Mouse (Mus musculus) cerebellum, adult (tissue): ENCODE results near the gene Olfr370.

ENCODE experiments used
- ATAC-seq: cut with Nextera tagmentation; 2 replicates; pipeline ENCODE4 v1.9.2; 2017; ENCODE audit warnings: mild to moderate bottlenecking, moderate library complexity, mixed read lengths; ENCODE audit not compliant: insufficient number of reproducible peaks, low FRiP score, low TSS enrichment

The Olfr370 gene

DNA sequence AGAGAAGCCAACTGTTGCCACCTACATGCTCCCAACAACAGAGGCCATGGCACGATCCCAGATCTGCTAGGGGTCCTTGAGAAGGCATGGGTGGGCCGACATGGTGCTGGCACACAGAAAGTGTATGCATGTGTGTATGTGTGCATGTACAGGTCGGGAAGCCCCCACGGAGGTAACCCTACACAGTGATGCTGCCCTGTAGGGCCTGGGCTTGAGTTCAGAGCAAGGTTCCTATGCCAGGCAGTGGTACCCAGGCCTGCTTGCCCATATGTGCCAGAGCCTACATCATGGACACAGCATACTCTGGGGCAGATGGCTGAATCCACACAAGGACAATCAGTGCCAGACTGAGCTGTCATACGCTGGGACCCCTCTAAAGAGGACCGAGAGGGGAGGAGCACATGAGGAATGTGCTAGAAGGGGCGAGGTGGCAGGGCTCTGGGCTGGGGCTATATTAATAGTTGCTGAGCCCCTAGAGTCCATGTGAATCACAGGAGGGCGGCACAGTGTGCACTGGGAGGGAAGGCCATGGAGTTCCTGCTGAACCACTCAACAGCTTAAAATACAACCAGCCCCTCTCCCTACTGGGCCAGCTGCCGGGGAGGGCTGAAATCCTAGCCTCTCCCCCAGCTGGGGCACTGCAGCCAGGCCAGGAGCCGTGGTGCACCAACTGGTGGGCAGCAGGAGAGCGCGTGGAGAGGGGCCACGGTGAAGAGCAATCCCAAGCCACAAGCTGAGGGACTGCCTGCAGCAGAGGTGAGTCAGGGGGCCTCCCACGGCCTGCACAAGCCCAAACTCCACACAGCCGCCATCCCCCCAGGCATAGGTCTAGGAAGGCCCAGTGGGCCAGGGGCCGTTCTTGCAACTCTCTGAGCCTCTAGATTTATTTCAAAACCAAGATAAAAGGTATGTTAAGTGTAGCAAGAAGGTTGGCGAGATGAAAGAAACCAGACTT is 40.3 kb downstream of the Olfr370 start:
- 0 out of 2 replicates have a peak, but pooled peaks have one; percentile 12 for ATAC-seq

DNA sequence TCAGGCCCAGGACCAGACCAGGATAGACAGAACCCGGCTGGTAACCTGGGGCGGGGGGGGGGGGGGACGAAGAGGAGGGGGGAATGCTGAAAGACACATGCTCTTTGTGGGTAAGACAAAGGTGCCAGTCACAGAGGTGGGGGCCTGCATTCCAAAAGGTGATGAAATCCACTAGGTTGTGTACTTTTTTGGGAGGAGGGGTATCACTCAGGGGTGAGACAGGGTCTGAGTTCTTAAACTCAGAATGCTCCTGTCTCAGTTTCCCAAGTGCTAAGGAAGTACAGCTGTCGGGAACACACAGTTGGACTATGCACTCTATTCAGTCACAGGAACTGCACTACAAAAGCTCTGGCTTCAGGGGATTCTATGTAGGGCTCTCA is 40.9 kb downstream of the Olfr370 start:
- no peak for ATAC-seq

DNA sequence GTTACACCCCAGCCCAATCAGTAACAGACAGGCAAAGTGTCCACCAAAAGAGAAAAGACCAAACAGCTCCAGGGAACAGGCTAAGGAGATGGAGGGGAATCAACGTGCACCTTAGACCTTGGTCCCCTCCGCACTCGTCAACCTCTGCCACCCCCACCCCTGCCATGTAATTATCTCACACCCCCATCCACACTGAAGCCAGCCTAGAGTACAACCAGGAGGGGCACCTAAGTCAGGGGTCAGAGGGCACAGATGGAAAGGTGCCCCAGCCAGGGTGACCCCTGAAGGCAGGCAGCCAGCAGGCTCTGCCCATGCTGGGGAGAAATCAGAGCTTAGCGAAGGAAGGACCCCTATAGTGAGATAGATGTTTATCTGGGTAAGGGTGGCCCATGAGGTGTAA is 41.3 kb downstream of the Olfr370 start:
- no peak for ATAC-seq

DNA sequence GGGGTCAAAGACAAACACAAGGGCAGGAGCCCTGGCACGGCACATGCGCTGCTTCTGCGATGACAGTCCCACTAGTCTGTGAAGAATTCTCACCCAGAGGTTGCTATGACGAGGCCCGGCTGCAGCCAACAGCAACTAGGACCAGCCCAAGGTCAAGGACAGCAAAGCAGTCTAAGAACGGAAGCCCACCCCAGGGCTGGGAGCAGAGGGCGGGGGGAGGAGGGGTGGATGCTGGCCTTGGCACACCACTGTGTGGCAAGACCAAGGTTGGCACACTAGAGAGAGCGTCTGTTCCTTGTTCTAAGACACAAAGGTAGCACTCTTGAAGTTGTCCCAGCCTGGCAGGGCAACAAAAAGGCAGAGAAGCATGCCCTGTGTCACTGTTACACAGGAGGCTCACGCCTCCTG is 41.8 kb downstream of the Olfr370 start:
- no peak for ATAC-seq

DNA sequence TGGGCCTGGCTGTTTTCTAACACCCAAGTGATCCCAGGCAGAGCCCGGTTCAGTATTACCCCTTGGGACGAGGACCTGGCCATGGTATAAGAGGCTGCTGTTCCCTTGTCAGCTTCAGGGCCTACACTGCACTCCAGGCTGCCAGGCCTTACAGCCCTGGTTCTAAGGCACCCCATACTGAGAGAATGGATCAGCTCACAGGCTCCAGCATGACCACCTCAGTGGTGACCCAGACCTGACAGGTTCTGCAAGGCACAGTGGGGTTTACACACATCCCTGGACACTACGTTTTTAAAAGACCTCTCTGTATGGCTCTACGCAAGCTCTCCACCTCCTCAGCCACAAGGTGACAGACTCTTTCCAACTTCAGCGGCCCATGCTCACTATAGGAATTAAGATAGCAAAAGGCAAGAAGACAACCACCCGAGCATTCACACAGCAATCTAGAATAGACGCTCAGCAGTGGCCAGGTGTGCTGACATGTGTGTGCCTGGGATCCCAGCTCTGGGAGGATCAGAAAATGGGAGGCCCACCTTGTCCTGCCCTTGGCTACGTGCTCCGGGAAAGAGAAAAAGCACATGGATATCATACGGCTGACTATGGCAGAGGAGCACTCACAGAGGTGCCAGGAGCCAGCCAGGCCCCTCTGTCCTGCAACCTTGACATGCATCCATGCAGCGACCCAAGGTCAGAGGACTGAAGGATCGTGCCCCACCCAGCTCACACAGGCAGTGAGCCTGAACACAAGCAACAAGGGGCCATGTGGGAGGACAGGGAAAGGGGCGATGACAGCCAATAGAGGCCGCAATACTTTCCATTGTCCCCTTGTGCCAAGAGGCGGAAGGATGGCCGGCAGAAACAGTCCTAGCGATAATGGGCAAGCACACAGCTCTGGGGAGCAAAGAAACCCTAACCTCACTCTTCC is 42.8 kb downstream of the Olfr370 start:
- no peak for ATAC-seq

DNA sequence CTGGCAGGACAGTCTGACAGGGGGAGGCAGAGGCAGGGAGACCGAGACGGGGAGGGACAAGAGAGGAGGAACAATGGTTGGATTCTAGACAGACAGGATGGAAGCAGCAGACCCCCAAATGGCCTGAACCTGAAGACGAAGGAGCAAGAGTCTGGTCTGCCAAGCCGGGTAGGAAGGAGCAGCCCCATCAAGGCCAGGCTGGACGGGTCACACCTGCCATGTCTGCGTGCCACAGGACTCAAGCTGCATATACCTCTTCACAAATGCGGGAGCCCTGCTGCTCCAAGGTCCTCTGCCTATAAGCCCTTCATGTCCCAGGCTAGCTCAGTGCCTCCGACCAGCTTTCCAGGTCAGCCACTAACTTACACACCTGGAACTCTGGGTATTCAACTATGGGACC is 44.1 kb downstream of the Olfr370 start:
- ATAC-seq, result no peak

DNA sequence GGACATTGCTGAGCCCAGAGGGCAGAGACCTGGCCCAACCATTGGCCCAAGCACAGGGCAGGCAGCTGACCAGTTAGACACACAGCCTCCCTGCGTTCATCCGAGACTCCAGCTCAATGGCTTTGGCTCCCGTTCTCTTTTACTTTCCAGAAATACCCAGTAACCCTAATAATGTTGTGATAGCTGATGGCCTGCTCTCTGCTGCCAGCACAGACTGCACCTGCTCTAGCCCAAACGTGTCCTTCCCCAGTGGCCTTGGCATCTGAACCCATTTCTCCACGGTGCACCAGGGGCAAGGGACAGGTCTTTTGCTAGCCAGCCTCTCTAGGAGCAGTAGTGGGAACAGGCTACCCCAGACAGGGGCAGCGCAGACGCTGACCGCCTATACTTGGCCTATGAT is 45.2 kb downstream of the Olfr370 start:
- ATAC-seq, result no peak

DNA sequence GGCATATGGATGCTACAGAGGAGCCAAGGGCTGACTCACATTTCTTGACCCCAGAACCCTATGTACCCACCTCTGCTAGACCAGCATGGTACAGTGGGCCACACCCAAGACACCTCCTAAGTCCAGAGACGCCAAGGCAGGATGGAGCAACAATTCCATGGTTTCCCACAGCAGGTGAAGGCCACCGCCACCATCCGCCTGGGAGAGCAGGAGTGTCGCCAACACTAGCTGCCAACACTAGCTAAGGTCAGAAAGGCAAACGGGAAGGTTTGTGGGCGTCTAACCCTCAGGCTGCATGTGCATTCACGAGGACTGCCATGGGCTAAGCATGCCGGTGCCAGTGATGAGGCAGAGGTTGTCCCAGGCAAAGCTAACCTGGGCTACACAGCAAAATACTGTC is 46.6 kb downstream of the Olfr370 start:
- ATAC-seq, result no peak

DNA sequence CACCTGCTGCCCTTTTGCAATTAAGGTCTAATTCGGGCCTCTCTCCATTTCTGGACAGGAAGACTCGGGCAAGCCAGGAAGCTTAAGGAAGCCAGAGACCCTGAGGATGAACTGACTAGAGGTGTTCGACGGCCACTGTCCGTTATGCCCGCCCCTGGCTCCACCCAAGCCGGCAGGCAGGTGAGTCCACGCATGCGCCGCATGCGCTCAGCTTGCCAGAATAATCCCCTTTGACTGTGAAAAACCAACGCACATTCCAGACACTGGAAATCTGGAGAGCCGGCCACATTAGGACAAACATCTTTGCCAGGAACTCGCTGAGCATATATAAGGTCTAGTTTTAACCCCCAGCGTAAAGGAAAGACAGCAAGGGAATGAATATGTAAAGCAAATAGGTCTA is 47.7 kb downstream of the Olfr370 start:
- no peak for ATAC-seq

DNA sequence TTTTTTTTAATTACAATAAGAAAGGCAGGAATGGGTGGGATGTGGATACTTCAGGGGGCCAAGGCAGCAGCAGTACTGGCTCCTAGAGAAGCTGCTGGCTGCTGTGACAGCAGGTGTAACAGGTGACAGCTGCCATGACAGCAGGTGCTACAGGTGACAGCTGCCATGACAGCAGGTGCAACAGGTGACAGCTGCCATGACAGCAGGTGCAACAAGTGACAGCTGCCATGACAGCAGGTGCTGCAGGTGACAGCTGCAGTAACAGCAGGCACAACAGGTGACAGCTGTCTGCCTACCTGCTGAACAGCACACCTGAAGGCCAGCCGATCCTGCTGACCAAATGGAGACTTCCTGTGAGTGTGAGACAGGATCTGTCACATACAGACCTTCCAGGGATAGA is 49.2 kb downstream of the Olfr370 start:
- ATAC-seq, result no peak

DNA sequence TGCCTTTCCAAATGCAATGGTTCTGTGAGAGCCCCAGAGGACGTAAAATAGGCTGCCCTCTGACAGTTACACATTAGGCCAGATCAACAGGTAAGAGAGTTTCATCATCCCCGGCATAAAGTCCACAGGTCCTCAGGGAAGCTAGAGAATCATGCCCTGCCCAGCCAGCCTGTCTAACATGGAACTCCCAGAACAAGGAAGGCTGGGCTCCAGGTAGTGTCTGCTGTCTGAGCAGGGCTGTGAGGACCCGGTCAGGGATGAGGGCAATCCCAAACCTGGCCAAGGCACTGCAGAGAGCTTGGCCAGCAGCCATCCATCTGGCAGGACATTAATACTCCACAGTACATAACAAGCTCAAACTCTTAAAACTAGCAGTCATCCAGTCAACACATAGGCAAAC is 49.8 kb downstream of the Olfr370 start:
- ATAC-seq, result no peak

DNA sequence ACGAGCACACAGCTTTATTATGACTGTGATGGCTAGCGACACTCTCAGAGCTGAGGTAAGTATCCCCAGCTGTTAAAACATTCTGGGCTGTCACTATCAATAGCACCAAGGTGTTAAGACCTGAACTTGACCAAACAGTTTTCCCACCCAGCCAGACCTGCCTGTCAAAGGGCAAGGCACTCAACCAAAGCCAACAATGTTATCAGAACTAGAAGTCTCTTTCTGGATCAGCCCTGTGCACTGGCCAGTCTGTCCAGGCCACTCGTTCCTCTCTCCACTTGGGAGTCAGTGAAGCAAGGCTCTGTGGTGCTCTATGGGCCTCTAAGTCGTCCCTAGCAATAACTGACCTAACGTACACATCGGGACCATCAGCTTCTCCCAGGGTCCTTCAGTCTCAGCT is 52.1 kb downstream of the Olfr370 start:
- no peak for ATAC-seq

DNA sequence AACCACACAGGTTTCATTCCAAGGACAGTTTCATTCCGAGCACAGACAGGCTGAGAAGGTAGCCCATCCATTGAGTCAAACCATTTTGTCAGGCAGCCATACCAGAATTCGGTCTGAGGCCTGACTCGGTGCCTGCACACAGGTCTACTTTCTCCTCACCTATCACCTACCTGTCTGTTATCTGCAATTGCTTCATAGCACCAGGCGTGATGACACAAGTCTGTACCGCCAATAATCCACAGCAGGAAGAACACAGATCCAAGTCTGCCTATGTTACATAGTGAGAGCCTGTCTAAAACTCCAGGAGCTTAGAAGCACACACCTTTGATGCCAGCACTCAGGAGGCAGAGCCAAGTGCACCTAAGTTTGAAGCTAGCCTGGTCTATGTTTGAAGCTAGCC is 53.3 kb downstream of the Olfr370 start:
- no peak for ATAC-seq

DNA sequence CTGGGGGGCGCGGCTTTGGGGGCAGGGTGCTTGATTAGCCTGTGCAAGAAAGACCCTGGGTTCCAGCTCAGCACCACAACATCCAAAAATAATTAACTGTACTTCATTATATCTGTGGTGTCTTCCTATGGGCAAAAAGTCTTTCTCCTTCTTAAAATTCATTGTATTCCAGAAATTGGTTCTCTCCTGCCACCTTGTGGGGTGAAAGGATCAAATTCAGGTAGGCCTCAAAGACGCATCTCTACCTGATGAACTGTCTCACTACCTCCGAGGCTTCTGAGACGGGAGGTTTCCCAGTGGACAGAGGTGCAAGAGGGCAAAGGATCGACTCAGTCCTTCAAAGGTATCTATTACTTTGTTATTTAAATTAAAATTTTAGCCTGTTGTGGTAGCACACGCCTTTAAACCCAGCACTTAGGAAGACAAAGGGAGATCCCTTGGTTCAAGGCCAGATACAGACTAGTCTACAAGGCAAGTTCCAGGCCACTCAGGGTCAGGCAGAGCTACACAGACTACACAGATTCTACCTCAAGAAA is 55.0 kb downstream of the Olfr370 start:
- no peak for ATAC-seq

DNA sequence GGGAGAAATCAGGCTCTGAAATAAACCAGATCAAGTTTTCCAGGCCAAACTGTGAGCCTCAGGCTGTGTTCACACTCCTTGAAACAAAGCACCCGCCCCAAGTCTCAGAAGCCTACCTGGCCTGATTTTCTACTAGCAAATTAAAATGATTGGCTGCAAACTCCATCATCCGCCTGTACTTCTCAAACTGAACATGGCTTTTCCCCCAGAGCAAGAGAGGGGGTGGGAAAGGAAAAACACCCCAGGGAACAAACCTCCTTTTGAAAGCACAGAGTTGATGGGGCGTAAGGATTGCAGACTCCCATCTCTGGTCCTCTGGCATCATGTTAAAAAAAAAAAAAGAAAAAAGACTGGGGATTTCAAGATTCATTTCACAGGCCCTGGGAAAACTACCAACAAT is 57.1 kb downstream of the Olfr370 start:
- ATAC-seq, result no peak

DNA sequence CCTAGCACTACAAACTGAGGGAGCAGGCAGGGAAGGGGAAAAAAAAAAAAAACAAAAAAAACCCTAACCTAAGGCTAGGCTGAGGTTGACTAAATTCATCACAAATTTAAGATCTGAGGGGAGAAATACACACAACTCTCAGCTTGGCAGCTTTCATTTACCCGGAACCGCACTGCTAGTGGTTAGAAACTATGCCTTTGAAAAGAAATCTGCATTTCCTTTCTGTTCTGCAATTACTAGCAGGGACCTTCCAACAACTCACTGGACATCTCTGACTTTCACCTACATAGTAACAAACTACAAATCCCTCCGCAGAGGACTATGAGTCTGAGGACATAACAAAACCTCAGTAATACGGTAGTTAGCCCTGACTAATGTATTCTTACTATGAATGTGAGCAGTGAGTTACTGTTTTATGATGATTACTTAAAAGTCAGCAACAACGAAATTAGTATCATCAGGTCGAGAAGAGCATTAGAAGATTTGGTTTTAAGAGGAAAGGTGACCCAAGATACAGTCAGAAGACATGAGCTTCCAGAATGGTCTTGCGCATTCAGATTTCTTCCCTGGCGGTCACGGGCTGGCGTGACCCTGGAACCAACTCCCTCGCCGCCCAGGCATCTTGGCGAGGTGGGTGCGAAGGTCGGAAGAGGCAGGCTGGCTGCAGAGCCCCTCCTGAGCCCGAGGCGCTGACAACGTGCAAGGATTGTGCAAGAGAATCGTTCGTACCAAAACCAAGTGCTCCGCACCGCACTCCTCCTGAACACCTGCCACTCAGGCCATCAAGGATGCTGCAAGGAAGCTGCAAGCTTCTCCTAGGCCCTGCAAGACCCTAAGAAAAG is 58.0 kb downstream of the Olfr370 start:
- no peak for ATAC-seq

DNA sequence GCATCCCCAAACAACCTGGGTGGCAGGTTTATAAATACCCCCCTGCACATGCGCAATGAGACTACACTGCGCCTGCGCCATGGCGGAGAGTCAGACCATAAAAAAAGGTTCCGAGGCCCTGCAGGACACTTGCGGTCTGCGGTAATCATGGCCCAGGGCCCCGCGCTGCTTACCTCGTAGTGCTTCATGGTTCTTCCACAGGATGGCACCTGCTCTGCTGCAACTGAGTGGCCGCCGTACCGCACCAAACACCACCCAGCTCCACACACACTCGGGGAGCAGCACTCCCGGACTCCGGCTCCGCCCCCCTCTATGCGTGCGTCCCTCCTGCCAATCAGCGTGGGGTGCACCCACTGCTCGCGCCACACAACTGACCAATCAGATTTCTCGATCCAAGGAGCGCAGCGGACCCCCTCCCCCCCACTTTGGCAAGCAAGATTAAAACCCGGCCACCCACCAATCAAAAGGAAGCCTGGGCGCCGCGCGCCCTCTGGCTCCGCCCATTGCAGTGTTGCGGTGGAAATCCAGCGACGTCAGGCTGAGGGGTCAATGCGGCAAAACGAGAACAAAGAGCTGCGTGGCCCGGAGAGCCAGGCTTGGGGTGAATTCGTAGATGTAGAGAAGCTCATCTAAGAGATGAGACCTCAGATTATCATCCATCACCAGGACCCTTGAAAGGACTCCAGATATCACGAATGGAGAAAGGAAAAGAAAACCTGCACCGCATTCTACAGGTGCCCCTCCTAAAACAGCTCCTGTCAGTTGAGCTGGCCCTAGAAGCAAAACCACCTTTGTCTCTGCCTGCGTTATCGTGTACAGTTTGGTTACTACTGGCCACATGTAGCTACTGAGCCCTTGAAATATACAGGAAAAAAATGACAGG is 58.8 kb downstream of the Olfr370 start:
- ATAC-seq, result peak; percentile 92
